Mouse (Mus musculus): ENCODE measurements around the gene Tenm4. TPM values are rescaled to one million over a fixed set of nuclear protein-coding genes. Genes with fewer than 3 reads are reported as not detected.

The Tenm4 gene
- total and polyA plus RNA-seq, 2 experiments = 0.09 to 0.11 TPM

DNA sequence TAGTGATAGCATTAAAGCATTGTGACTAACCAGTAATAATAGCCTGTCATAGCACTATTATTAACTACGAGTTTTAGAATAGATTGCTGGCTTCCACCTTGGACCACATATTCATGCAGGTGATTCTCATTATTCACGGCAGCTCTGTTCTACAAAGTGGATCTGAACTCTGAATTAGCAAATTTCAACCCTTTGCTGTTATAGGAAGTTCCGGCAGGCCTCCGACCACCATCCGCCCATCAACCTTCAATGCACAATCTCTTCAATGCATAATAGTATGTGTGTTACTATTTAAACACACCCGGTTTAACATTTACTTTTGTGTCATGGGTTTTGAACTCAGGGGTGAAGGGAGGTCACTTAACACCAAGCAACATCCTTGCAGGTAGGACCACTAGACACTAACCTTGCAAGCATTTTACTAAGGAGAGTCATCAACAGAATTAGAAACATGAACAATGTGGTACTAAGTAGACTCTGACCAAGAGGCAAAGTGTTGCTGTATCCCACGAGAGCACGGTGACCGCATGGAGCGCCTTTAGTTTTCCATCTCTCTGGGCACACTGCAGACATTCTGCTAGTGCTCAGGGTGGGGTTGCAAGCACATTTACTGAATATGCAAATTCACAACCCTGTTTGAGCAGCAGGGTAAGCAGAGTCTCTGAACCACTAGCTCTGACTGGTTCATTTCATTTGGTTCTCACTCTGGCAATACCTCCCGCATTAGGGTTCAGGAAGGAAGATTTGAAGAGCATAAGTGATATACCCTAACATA, 213.9 kb downstream of the Tenm4 start:
- H3K4me1 ChIP-seq (ENCODE audit: control insufficient read depth, insufficient read depth, low read length) = no peaks in the 10 kb centered on the region
- H3K4me3 ChIP-seq (ENCODE audit: insufficient read depth, low read depth, low read length) = no peak overlapping the region
- no peaks in the 10 kb centered on the region for H3K27me3 ChIP-seq (ENCODE audit: control insufficient read depth, insufficient read depth, low read length)
- H3K36me3 ChIP-seq (ENCODE audit: control insufficient read depth, insufficient read depth, low read length) = no peaks in the 10 kb centered on the region
- H3K27ac ChIP-seq (replicated peaks; ENCODE audit: insufficient read depth, low read depth, low read length) = no peak overlapping the region
- no peaks in the 10 kb centered on the region for H3K79me2 ChIP-seq (ENCODE audit: control insufficient read depth, insufficient read depth, low read length)
- no peak for DNase-seq (ENCODE audit: extremely low read depth, low read depth, low spot score)
- H3K9ac ChIP-seq (ENCODE audit: low read depth, low read length) = no peak overlapping the region
- WGBS = 84% methylated on average over 11 of the region's 11 CpGs
- TF ChIP-seq POLR2A (IDR thresholded peaks at IDR 0.05; ENCODE audit: extremely low read depth, insufficient read depth, low read length) (no peak), CTCF (IDR thresholded peaks at IDR 0.05; ENCODE audit: low read depth, low read length) (no peak)

DNA sequence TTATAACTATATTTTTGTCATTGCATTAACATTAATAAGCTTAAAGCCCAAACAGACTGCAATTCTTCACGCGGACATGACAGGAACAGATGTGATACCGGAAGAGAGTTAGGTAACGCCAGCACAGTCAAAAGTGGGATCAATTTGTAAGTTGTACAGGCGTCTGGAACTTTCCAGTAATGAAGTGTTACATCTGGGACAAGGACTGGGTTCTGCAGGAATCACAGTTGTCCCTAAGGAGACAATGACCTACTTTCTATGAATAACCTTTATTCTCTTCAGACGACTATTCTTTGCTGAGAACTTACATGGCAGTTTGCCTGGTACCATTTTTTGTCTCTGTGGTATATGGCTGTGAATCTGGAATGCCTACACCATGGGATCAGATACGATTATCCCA, 214.8 kb downstream of the Tenm4 start:
- Histone ChIP-seq H3K4me3 (ENCODE audit: insufficient read depth, low read depth, low read length) (no peak overlapping the region), H3K36me3 (ENCODE audit: control insufficient read depth, insufficient read depth, low read length) (no peaks in the 10 kb centered on the region), H3K4me1 (ENCODE audit: control insufficient read depth, insufficient read depth, low read length) (no peaks in the 10 kb centered on the region), H3K27me3 (ENCODE audit: control insufficient read depth, insufficient read depth, low read length) (no peaks in the 10 kb centered on the region), H3K79me2 (ENCODE audit: control insufficient read depth, insufficient read depth, low read length) (no peaks in the 10 kb centered on the region), H3K9ac (ENCODE audit: low read depth, low read length) (no peak overlapping the region), H3K27ac (replicated peaks; ENCODE audit: insufficient read depth, low read depth, low read length) (no peak overlapping the region)
- no peak for DNase-seq (ENCODE audit: extremely low read depth, low read depth, low spot score)
- 91% methylated on average over 7 of the region's 7 CpGs for WGBS
- TF ChIP-seq POLR2A (IDR thresholded peaks at IDR 0.05; ENCODE audit: extremely low read depth, insufficient read depth, low read length) (no peak), CTCF (IDR thresholded peaks at IDR 0.05; ENCODE audit: low read depth, low read length) (no peak)

DNA sequence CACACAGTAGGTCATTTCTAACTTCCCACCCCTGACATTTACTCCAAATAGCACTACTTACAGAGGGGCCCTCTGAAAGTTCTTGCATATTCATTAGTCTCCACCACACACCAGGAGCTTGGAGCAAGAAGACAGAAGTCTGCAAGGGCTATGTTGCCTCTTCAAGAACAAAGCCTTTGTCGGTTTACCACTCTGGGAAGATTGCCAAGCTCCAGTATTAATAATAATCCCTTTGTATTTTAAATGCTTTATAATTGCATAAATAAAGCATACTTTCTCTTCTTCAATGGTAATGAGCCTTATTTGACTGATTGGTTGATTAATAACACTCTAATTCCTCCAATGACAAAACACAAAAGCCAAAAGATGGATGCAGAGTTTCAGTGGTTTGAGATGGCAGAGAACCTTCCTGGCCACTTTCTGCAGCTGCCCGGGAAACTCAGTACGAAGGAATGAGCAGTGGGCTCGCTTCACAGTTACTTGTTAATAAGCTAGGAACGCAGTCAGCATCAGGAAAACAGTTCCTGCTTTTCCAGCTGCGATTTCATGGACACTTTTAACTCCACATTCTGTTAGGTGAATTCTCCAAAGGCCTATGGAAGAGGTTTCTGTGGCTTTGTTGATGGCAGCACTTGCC, 219.1 kb downstream of the Tenm4 start:
- no peaks in the 10 kb centered on the region for H3K27me3 ChIP-seq (ENCODE audit: control insufficient read depth, insufficient read depth, low read length)
- no peak for DNase-seq (ENCODE audit: extremely low read depth, low read depth, low spot score)
- no peaks in the 10 kb centered on the region for H3K36me3 ChIP-seq (ENCODE audit: control insufficient read depth, insufficient read depth, low read length)
- no peaks in the 10 kb centered on the region for H3K4me1 ChIP-seq (ENCODE audit: control insufficient read depth, insufficient read depth, low read length)
- H3K4me3 ChIP-seq (ENCODE audit: insufficient read depth, low read depth, low read length) = no peak overlapping the region
- H3K27ac ChIP-seq (replicated peaks; ENCODE audit: insufficient read depth, low read depth, low read length) = no peak overlapping the region
- no peak overlapping the region for H3K9ac ChIP-seq (ENCODE audit: low read depth, low read length)
- no peaks in the 10 kb centered on the region for H3K79me2 ChIP-seq (ENCODE audit: control insufficient read depth, insufficient read depth, low read length)
- TF ChIP-seq CTCF (IDR thresholded peaks at IDR 0.05; ENCODE audit: low read depth, low read length) = no peak
- no peak for TF ChIP-seq POLR2A (IDR thresholded peaks at IDR 0.05; ENCODE audit: extremely low read depth, insufficient read depth, low read length)
- 81% methylated on average over 6 of the region's 6 CpGs for whole genome bisulfite sequencing

DNA sequence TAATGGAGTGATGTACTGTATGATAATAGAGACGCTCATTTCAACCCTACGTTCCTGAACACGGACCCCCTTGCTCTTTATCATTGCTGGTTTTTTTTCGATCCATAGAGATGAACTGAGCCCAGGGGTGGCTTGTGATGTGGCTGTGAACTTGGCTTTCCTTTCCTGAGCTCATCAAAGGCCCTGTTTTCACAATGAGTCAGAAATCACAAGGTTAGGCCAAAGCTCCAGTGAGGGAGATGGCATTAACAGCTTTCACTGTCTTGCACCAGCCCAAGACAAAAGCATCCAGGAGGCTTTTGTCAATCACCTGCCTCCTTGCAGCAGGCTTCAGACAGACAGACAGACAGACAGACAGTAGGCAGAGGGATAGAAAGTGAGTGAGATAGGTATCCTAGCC, 219.8 kb downstream of the Tenm4 start:
- Histone ChIP-seq H3K79me2 (ENCODE audit: control insufficient read depth, insufficient read depth, low read length) (no peaks in the 10 kb centered on the region), H3K27ac (replicated peaks; ENCODE audit: insufficient read depth, low read depth, low read length) (no peak overlapping the region), H3K27me3 (ENCODE audit: control insufficient read depth, insufficient read depth, low read length) (no peaks in the 10 kb centered on the region), H3K4me1 (ENCODE audit: control insufficient read depth, insufficient read depth, low read length) (no peaks in the 10 kb centered on the region), H3K4me3 (ENCODE audit: insufficient read depth, low read depth, low read length) (no peak overlapping the region), H3K9ac (ENCODE audit: low read depth, low read length) (no peak overlapping the region), H3K36me3 (ENCODE audit: control insufficient read depth, insufficient read depth, low read length) (no peaks in the 10 kb centered on the region)
- DNase-seq (ENCODE audit: extremely low read depth, low read depth, low spot score) = no peak
- TF ChIP-seq POLR2A (IDR thresholded peaks at IDR 0.05; ENCODE audit: extremely low read depth, insufficient read depth, low read length) (no peak), CTCF (IDR thresholded peaks at IDR 0.05; ENCODE audit: low read depth, low read length) (no peak)
- 84% methylated on average over 4 of the region's 4 CpGs for WGBS

DNA sequence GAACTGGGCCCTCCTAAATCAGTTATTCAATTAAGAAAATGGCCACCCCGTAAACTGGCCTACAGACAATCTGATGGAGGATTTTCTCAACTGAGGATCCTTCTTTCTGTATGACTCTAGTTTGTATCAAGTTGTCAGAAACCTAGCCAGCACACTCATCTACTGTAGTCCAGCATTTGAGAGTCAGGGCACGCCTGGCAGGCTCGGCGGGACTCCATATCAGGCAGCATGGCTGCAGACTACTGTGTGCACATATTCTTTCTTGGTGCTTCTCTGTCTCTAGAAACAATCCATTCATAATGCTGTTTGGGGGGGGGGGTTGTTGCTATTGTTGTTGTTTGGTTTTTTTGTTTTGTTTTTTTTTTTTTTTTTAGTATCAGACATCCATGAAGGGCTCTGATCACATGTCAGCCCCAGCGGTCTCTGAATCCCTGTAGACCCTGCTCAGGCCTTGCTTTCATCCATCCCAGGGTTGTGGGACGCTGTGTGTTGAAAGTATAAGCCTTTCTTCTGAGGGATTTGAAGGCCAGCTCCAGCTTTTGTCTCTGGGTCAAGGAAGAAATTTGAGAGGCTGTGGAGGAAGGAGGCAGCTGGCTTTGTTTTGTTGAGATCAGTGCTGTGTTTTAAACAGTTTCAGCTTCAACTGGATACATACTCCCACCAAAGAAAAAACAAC, 220.9 kb downstream of the Tenm4 start:
- H3K4me3 ChIP-seq (ENCODE audit: insufficient read depth, low read depth, low read length) = no peak overlapping the region
- no peaks in the 10 kb centered on the region for H3K79me2 ChIP-seq (ENCODE audit: control insufficient read depth, insufficient read depth, low read length)
- no peak for DNase-seq (ENCODE audit: extremely low read depth, low read depth, low spot score)
- no peaks in the 10 kb centered on the region for H3K4me1 ChIP-seq (ENCODE audit: control insufficient read depth, insufficient read depth, low read length)
- no peak for TF ChIP-seq POLR2A (IDR thresholded peaks at IDR 0.05; ENCODE audit: extremely low read depth, insufficient read depth, low read length)
- TF ChIP-seq CTCF (IDR thresholded peaks at IDR 0.05; ENCODE audit: low read depth, low read length) = no peak
- 86% methylated on average over 6 of the region's 6 CpGs for WGBS
- H3K36me3 ChIP-seq (ENCODE audit: control insufficient read depth, insufficient read depth, low read length) = no peaks in the 10 kb centered on the region
- H3K9ac ChIP-seq (ENCODE audit: low read depth, low read length) = no peak overlapping the region
- H3K27me3 ChIP-seq (ENCODE audit: control insufficient read depth, insufficient read depth, low read length) = no peaks in the 10 kb centered on the region
- H3K27ac ChIP-seq (replicated peaks; ENCODE audit: insufficient read depth, low read depth, low read length) = no peak overlapping the region

Measured in liver, adult 2 months (tissue).